Mouse (Mus musculus): ENCODE data around the gene Scgb1c1. TPM values are rescaled to one million over a fixed set of nuclear protein-coding genes. Genes with fewer than 3 reads are reported as not detected.

Gene Scgb1c1
- not detected in 2 replicates for polyA plus RNA-seq (2015; fragmentation: Nextera tagmentation; extraction: Ambion mirVana)

DNA sequence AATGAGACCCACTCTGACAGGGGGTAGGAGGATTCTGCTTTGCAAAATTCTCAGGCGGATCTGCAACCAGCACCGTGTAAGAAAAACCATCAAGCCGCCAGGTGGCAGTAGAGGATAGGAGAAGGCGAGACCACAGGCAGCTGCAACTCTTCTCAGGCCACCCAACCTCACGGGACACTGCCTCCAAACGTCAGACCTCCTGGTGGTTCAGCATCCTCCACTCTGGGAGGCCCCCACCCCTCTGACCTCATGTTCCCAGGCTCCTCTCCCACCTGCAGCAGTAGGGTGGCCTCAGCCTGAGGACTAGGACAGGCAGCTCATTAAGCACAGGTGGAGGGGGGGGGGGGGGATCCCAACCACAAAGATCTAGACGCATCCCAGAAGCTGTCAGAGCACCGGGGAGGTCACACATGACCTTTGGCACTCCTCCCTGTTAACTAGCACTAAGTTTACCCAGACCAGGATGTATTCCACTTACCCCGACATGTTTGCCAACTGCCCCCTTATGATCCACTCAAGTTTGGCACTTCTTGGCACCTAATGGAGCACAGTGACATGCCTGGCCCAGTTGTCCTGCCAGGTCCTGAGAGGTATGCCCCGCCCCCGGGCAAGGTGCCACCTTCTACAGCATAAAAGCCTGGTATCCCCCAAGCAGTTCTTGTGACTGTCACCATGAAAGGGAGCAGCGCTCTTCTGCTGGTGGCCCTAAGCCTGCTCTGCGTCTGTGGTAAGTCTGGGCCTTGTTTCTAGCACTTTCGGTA, at the start of gene Scgb1c1:
Scgb1c1 (plus strand) TSS at position 643 of the 761 bp plus-strand sequence.
- 0 out of 2 replicates have a peak, but pooled peaks cover 6% of the 10 kb centered on the region for H3K4me1 ChIP-seq
- no peak within 1 kb of the TSS for H3K27ac ChIP-seq
- WGBS, result 27% methylated on average over 14 of the region's 14 CpGs
- H3K9me3 ChIP-seq, result no peaks in the 10 kb centered on the region
- H3K4me2 ChIP-seq, result no peak within 1 kb of the TSS
- H3K27me3 ChIP-seq (replicated peaks), result 0 out of 2 replicates have a peak, but pooled peaks cover 6% of the 10 kb centered on the region
- H3K9ac ChIP-seq, result no peak within 1 kb of the TSS
- no peaks in the 10 kb centered on the region for H3K36me3 ChIP-seq
- ATAC-seq (ENCODE audit: insufficient read depth, low FRiP score, low read depth), result peak; percentile 76
- H3K4me3 ChIP-seq (replicated peaks), result no peak within 1 kb of the TSS

DNA sequence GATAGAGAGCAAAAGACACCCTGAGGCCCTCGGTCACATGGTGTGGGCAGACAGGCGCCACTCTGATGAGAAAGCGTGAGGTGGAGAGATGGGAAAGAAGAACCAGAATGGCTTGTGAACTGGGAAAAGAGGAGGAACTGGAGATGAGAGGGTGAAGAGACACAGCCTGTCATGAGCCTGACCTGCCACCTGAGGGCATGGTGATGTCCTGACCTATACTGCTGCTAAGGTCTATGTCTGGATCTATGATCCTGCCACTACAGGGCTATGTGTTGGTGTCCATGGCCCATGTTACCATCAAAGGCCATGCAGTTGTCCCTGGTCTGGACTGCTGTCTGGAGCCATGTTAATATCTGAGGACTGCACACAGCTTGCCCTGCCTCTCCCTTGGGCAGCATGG, 47.7 kb upstream of the Scgb1c1 start:
- Histone ChIP-seq H3K4me1 (no peaks in the 10 kb centered on the region), H3K4me3 (replicated peaks) (no peak overlapping the region), H3K9ac (no peak overlapping the region), H3K4me2 (no peak overlapping the region), H3K36me3 (no peaks in the 10 kb centered on the region), H3K27ac (no peak overlapping the region), H3K27me3 (replicated peaks) (no peaks in the 10 kb centered on the region), H3K9me3 (no peaks in the 10 kb centered on the region)
- WGBS, result 88% methylated on average over 3 of the region's 3 CpGs
- ATAC-seq (ENCODE audit: insufficient read depth, low FRiP score, low read depth), result no peak

DNA sequence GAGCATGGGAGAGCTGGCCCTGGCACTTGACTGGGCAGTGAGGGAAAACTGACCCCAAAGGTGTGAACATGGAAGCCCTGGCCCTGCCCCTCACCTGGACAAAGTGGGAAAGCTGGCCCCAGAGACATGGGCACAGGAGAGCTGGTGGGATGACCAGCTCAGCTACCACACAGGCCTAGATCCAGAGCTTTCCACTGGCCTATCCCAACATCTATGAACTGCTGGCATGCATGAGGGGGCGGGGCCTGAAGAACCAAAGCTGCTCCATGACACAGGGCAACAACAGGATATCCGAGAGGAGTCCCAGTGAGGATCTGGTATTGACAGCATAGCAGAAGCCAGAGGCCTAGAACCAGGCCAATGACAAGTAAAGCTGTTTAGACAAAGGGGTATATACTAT, 47.1 kb upstream of the Scgb1c1 start:
- Histone ChIP-seq H3K4me3 (replicated peaks) (no peak overlapping the region), H3K4me1 (no peaks in the 10 kb centered on the region), H3K27ac (no peak overlapping the region), H3K27me3 (replicated peaks) (no peaks in the 10 kb centered on the region), H3K36me3 (no peaks in the 10 kb centered on the region), H3K9me3 (no peaks in the 10 kb centered on the region), H3K9ac (no peak overlapping the region), H3K4me2 (no peak overlapping the region)
- 69% methylated on average over 2 of the region's 2 CpGs for WGBS
- ATAC-seq (ENCODE audit: insufficient read depth, low FRiP score, low read depth), result no peak

DNA sequence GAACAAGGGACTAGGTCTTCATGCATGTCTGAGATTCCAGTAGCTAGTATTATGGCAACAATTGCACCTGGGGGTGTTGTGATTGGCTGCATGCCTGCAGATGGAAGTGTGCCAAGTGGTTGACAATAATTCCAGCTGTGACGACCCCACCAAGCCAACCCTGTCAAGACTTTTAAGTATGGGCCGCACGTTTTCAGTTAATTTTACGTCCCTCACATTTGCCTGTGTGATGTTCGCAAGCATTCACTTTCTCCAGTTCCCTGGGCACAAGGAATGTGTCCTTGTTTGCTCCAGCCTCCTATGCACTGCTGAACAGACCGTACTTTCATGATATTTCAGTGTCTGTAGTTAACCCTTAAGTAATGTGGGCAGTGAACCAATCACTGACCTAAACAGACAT, 42.7 kb upstream of the Scgb1c1 start:
- WGBS, result 66% methylated on average over 6 of the region's 6 CpGs
- Histone ChIP-seq H3K27ac (no peak overlapping the region), H3K27me3 (replicated peaks) (no peaks in the 10 kb centered on the region), H3K4me1 (no peaks in the 10 kb centered on the region), H3K4me2 (no peak overlapping the region), H3K36me3 (no peaks in the 10 kb centered on the region), H3K4me3 (replicated peaks) (no peak overlapping the region), H3K9ac (no peak overlapping the region), H3K9me3 (no peaks in the 10 kb centered on the region)
- no peak for ATAC-seq (ENCODE audit: insufficient read depth, low FRiP score, low read depth)

DNA sequence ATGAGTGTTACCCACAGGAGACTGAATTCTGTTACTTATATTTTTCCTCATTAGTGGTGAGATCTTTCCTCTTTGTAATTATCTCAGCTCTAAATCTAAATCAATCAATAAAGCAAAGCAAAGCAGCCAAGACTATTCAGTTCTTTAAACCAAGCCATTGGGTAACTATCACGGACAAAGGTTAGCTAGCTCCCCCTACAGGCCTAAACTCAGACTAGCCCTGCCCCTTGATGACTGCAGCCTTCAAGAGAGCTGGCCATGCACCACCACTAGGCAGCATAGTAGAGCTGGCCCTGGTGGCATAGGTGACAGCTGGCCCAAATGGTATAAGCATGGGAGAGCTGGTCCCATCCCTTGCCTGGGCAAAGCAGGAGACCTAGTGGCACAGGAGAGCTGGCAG, 39.6 kb upstream of the Scgb1c1 start:
- ATAC-seq (ENCODE audit: insufficient read depth, low FRiP score, low read depth), result no peak

DNA sequence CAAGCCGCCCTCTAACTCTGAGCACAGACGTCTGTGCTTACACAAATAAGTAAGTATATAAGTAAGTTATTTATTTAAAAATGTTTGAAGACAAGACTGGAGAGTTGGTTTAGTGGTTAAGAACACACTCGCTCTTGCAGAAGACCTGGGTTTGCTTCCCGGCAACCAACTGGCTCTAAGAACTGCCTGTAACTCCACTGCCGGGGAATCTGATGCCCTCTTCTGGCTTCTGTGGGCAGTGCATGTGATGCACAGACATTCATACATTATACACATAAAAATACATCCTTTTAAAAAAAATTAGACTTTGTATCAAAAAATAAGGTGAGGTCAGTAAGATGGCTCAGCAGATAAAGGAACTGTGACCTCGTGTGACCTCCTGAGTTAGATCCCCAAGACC, 34.9 kb upstream of the Scgb1c1 start:
- ATAC-seq (ENCODE audit: insufficient read depth, low FRiP score, low read depth), result no peak
- 89% methylated on average over 6 of the region's 6 CpGs for WGBS
- no peak overlapping the region for H3K27ac ChIP-seq
- no peak overlapping the region for H3K4me2 ChIP-seq
- H3K36me3 ChIP-seq, result no peaks in the 10 kb centered on the region
- no peaks in the 10 kb centered on the region for H3K4me1 ChIP-seq
- no peak overlapping the region for H3K9ac ChIP-seq
- no peaks in the 10 kb centered on the region for H3K27me3 ChIP-seq (replicated peaks)
- no peaks in the 10 kb centered on the region for H3K9me3 ChIP-seq
- no peak overlapping the region for H3K4me3 ChIP-seq (replicated peaks)

More for the DNA sequence above, 39.6 kb upstream of the Scgb1c1 start:
- no peak overlapping the region for H3K4me2 ChIP-seq
- WGBS, result 19% methylated on average over 1 of the region's 1 CpGs
- H3K36me3 ChIP-seq, result no peaks in the 10 kb centered on the region
- no peak overlapping the region for H3K4me3 ChIP-seq (replicated peaks)
- no peaks in the 10 kb centered on the region for H3K4me1 ChIP-seq
- no peak overlapping the region for H3K9ac ChIP-seq
- H3K27ac ChIP-seq, result no peak overlapping the region
- no peaks in the 10 kb centered on the region for H3K9me3 ChIP-seq
- no peaks in the 10 kb centered on the region for H3K27me3 ChIP-seq (replicated peaks)

DNA sequence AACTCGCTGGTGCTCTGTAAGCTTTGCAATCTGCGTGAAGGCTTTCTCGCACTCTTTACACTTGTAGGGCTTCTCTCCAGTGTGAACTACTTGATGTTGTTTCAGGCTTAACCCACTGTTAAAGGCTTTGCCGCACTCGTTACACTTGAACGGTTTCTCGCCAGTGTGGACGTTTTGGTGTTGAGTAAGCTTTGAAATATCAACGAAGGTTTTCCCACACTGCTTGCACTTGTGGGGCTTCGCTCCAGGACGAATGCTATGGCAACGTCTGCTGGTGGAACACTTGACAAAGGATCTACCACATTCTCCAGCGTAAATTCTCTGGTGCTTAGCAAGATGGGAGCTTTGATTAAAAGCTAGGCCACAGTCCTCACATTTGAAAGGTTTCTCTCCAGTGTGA, 33.6 kb upstream of the Scgb1c1 start:
- Histone ChIP-seq H3K9ac (no peak overlapping the region), H3K27me3 (replicated peaks) (no peaks in the 10 kb centered on the region), H3K36me3 (no peaks in the 10 kb centered on the region), H3K9me3 (no peaks in the 10 kb centered on the region), H3K4me2 (no peak overlapping the region), H3K27ac (no peak overlapping the region), H3K4me1 (no peaks in the 10 kb centered on the region), H3K4me3 (replicated peaks) (no peak overlapping the region)
- WGBS, result 87% methylated on average over 13 of the region's 13 CpGs
- ATAC-seq (ENCODE audit: insufficient read depth, low FRiP score, low read depth), result no peak

DNA sequence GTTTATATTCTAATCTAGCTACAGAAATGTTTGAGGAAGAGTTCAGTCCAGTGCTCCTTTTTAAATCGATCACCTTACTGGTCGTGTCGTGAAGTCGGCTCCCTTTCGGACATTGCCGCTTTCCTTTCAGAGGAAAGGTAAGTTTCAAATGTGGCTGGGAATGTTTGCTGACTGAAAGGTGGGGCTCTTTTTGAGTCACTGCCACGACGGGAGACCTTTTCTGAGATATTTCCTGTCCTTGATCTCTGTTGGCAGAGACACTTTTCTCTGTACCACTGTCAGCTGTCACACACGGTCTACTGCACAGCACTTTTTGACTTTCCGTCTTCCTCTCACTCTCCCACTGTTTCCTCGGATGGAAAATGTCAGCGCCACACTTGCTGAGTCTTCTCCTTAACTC, 32.5 kb upstream of the Scgb1c1 start:
- Histone ChIP-seq H3K4me2 (no peak overlapping the region), H3K4me1 (no peaks in the 10 kb centered on the region), H3K36me3 (no peaks in the 10 kb centered on the region), H3K27ac (no peak overlapping the region), H3K27me3 (replicated peaks) (no peaks in the 10 kb centered on the region), H3K4me3 (replicated peaks) (no peak overlapping the region), H3K9me3 (no peaks in the 10 kb centered on the region), H3K9ac (no peak overlapping the region)
- no peak for ATAC-seq (ENCODE audit: insufficient read depth, low FRiP score, low read depth)
- WGBS, result 87% methylated on average over 12 of the region's 12 CpGs

DNA sequence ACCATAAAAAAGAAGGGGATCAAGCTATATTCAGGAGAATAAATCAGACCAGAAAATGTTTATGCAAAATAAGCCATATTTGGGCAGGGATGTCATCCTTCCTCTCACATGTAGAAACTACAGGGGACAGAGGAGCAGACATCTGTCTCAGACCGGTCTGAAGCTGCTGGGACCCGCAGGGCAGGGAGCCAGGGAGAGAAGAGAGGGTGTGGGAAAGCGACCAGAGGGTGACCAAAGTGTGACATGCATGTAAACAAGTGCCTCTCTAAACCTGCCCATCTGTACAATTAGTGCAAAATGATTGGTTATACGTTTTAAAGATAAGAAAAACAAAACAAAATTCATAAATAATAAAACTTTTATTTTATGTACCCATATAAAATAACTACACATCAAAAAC, 25.2 kb upstream of the Scgb1c1 start:
- H3K9ac ChIP-seq, result no peak overlapping the region
- no peaks in the 10 kb centered on the region for H3K36me3 ChIP-seq
- no peaks in the 10 kb centered on the region for H3K27me3 ChIP-seq (replicated peaks)
- no peak overlapping the region for H3K4me2 ChIP-seq
- H3K9me3 ChIP-seq, result no peaks in the 10 kb centered on the region
- no peak overlapping the region for H3K4me3 ChIP-seq (replicated peaks)
- no peak for ATAC-seq (ENCODE audit: insufficient read depth, low FRiP score, low read depth)
- 49% methylated on average over 4 of the region's 4 CpGs for whole genome bisulfite sequencing
- H3K27ac ChIP-seq, result no peak overlapping the region
- H3K4me1 ChIP-seq, result no peaks in the 10 kb centered on the region

DNA sequence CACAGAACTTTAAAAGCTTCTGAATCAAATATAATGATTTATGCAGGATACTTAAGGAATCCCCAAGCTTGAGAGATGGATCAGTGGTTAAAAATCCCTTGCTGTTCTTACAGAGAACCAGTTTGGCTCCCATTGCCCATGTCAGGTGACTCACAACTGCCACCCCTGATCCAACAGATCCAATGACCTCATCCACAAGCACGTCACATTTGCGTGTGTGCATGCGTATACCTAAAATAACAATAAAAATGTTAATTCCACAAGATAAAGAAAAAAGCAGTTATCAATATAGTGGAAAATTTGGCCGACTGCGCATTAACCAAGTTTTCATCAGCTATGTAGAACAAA, 24.1 kb upstream of the Scgb1c1 start:
- H3K27ac ChIP-seq, result no peak overlapping the region
- no peaks in the 10 kb centered on the region for H3K36me3 ChIP-seq
- 51% methylated on average over 5 of the region's 5 CpGs for WGBS
- H3K4me3 ChIP-seq (replicated peaks), result peak overlapping the region; percentile 41
- ATAC-seq (ENCODE audit: insufficient read depth, low FRiP score, low read depth), result no peak
- peak overlapping the region; percentile 63 for H3K4me2 ChIP-seq
- no peaks in the 10 kb centered on the region for H3K4me1 ChIP-seq
- H3K9me3 ChIP-seq, result no peaks in the 10 kb centered on the region
- no peak overlapping the region for H3K9ac ChIP-seq
- H3K27me3 ChIP-seq (replicated peaks), result no peaks in the 10 kb centered on the region

DNA sequence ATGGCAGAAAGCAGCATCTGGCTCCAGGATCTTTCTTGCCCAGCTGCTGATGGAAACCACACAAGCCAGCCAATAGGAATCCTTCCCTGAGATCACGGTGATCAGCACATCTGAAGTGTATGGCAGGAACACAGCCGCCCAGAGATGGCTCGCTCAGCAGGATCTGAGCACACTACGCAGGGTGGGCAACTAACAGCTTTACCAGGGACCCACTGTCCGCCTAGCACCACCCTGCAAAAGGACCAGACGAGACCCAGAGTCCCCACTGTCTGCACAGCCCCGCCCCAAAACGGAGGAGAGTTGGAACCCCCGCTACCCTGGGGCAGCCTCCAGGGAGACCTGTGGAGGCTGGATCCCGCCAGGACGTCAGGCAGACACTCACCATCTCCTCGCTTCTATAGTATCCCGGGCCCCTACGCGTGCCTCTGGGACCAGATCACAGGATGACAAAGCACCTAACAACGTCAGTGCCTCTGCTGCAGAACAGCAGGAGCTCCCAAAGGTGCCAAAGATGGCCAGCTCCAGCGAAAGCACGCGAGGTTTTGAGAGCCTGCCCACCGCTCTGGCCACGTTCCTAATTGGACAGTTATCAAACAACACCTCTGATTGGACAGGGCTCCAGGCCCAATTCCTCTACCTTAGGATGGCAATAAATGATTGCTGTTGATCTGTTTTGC, 23.6 kb upstream of the Scgb1c1 start, which contains the start of gene Zfp941:
Zfp941 (minus strand) TSS at position 526 of the 677 bp plus-strand sequence.
- Histone ChIP-seq H3K4me3 (replicated peaks) (peak within 1 kb of the TSS; percentile 41), H3K4me2 (peak within 1 kb of the TSS; percentile 63), H3K27ac (no peak within 1 kb of the TSS), H3K27me3 (replicated peaks) (no peaks in the 10 kb centered on the region), H3K4me1 (no peaks in the 10 kb centered on the region), H3K36me3 (no peaks in the 10 kb centered on the region), H3K9me3 (no peaks in the 10 kb centered on the region), H3K9ac (no peak within 1 kb of the TSS)
- WGBS, result 2% methylated on average over 21 of the region's 21 CpGs
- ATAC-seq (ENCODE audit: insufficient read depth, low FRiP score, low read depth), result peak; percentile 68

DNA sequence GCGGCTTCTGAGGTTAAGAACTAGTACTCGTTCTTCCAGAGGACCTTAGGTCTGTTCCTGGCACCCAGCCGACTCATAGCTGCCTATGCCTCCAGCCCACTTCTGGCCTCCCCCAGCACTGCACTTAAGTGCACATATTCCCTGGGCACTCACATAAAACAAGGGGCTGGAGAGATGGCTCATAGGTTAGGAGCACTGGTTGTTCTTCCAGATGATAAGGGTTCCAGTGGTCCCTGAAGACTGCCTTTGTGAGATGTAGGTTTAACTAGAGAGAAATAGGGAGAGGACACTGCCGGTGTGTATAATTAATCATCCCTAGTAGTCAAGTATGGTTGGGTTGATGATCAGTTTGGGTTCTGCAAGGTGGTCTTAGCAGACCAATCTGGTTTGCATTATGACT, 22.6 kb upstream of the Scgb1c1 start:
- Histone ChIP-seq H3K9me3 (no peaks in the 10 kb centered on the region), H3K36me3 (no peaks in the 10 kb centered on the region), H3K4me1 (no peaks in the 10 kb centered on the region), H3K4me2 (no peak overlapping the region), H3K27me3 (replicated peaks) (no peaks in the 10 kb centered on the region), H3K9ac (no peak overlapping the region), H3K4me3 (replicated peaks) (no peak overlapping the region), H3K27ac (no peak overlapping the region)
- no peak for ATAC-seq (ENCODE audit: insufficient read depth, low FRiP score, low read depth)
- WGBS, result 86% methylated on average over 4 of the region's 4 CpGs
